Mouse (Mus musculus) ES-CJ7 (cell line): Measurements from ENCODE around the gene Rfng.
A peak's percentile ranks its signal among the peaks of the same experiment; 100 is the strongest.
"Not testable (repeated sequence)": the region's sequence is repeated elsewhere in the genome, so short reads cannot be mapped to it uniquely, and the experiment has no call there.

Source experiments
- DNase-seq: peaks from one replicate; pipeline ENCODE4 v3.0.0; 2011; ENCODE audit warnings: low read depth, low spot score

Gene Rfng

GRCm38 (mm10) chr11:120773463-120774190 is 10.4 kb downstream of the Rfng start:
- no peak for DNase-seq

GRCm38 (mm10) chr11:120772749-120773148 is 11.3 kb downstream of the Rfng start:
- DNase-seq = no peak

GRCm38 (mm10) chr11:120768206-120768605 is 15.8 kb downstream of the Rfng start:
- DNase-seq = no peak

GRCm38 (mm10) chr11:120767023-120767422 is 17.0 kb downstream of the Rfng start:
- not testable (repeated sequence) for DNase-seq

GRCm38 (mm10) chr11:120763121-120763999 is 20.6 kb downstream of the Rfng start:
- not testable (repeated sequence) for DNase-seq

- not testable (repeated sequence) for DNase-seq
These were observed 21.4 kb downstream of the Rfng start, which contains the start of gene Hmga1b for GRCm38 (mm10) chr11:120762672-120763041. Hmga1b (plus strand) TSS chr11:120762794.

- DNase-seq = no peak
These were observed 22.0 kb downstream of the Rfng start for GRCm38 (mm10) chr11:120761811-120762671.

GRCm38 (mm10) chr11:120760236-120760635 is 23.8 kb downstream of the Rfng start:
- no peak for DNase-seq

- DNase-seq = no peak
These were observed 32.4 kb downstream of the Rfng start for GRCm38 (mm10) chr11:120751606-120752005.

- DNase-seq = peak; percentile 80
These were observed 34.6 kb downstream of the Rfng start for GRCm38 (mm10) chr11:120749430-120749829.

- DNase-seq = no peak
These were observed 36.0 kb downstream of the Rfng start for GRCm38 (mm10) chr11:120747974-120748373.

GRCm38 (mm10) chr11:120744121-120744701 is 39.8 kb downstream of the Rfng start:
- no peak for DNase-seq

GRCm38 (mm10) chr11:120740981-120741380 is 43.0 kb downstream of the Rfng start:
- no peak for DNase-seq

- no peak for DNase-seq
These were observed 47.6 kb downstream of the Rfng start for GRCm38 (mm10) chr11:120736424-120736823.

- no peak for DNase-seq
These were observed 50.5 kb downstream of the Rfng start for GRCm38 (mm10) chr11:120733521-120733920.

GRCm38 (mm10) chr11:120731858-120732680 is 51.9 kb downstream of the Rfng start, which contains the start of gene Cbr2:
Cbr2 (minus strand) TSS chr11:120732114.
- no peak for DNase-seq

GRCm38 (mm10) chr11:120731395-120731794 is 52.6 kb downstream of the Rfng start:
- DNase-seq = no peak
